Mouse (Mus musculus) spleen, postnatal 10 days (tissue): ENCODE data around the gene Atf7.

Experiments used
- DNase-seq, 2 experiments: peaks; one replicate each; pipeline ENCODE4 v3.0.0; 2021 to 2022; ENCODE audit warnings: low spot score in 2 of 2

The Atf7 gene

DNA sequence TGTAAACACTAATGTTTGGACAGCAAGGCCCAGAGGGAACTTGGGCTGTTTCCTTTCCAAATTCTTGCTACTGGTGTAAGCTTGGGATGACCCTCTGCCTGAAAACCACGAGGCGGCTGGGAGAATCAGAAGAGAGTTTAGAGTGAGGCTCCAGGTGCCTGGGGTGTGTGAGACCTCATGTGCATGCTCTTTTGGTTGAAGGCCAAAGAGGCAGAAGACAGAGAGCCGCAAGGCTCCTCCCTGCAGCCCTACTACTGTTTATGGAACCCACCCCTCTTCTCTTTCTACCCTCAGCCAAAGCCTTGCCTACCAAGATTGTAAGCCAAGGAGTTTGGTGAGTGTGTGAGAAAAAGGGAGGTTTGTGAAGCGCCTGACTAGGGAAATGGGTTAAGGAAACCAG lies 109.5 kb downstream of the Atf7 start:
- DNase-seq: no peak

DNA sequence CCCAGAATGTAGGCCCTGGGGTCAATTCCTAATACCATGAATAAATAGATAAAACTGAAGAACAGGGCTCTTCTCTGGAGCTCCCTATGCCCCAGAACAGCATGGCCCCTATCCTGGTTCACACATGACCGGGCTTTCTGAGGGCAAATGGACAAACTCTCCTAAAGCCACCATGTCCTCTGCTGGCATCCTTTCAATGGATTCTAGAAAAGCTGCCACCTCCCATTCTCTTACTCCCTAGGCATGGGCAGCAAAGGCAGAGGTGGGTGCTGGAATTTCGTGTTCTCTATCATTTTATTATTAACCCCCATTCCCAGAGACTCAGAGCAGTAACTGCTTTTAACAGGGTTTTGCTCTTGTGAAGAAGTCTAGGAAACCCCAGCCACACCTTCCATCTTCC lies 110.0 kb downstream of the Atf7 start:
- DNase-seq: no peak

- no peak for DNase-seq
These were observed 112.3 kb downstream of the Atf7 start for GRCm38 (mm10) chr15:102513004-102513403.

DNA sequence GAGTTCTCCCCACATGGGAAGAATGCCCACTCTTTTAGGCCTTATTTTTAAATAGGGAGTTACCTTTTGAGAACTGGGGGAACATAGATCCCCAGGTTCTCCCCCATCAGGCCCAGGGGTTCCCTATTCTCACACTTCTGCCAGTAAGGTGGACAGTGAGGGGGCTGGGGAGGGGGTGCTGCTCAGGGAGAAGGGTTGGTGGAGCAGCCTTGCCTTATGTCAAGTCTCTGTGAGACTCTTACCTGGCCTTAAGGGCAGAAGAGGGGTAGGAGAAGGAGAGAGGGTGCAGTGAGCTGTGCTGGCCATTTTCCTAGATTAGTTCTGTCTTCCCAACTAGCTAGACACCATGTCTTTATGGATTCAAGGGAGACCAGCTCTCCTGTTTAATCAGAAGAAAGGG lies 112.8 kb downstream of the Atf7 start:
- DNase-seq: no peak

DNA sequence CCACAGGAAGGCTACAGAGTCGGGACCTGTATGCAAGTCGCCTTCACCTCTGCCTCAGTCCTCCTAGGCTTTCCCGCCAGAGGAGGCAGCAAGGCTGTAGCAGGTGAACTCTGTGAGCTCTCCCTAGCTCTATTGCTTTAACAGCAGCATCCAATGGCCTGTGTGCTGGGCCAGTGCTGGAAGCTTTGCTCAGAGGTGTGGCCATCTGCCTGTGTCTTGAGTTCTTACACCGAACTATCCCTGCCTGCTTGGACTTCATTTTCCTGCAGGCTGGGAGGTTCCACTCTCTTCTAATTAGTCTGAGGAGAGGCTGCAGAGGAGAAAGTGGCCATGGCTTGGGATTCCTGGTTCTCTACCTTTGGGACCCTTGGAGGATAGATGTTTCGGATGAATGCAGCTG lies 113.3 kb downstream of the Atf7 start:
- DNase-seq: no peak

- DNase-seq: no peak
These were observed 113.9 kb downstream of the Atf7 start for GRCm38 (mm10) chr15:102511285-102511833.

DNA sequence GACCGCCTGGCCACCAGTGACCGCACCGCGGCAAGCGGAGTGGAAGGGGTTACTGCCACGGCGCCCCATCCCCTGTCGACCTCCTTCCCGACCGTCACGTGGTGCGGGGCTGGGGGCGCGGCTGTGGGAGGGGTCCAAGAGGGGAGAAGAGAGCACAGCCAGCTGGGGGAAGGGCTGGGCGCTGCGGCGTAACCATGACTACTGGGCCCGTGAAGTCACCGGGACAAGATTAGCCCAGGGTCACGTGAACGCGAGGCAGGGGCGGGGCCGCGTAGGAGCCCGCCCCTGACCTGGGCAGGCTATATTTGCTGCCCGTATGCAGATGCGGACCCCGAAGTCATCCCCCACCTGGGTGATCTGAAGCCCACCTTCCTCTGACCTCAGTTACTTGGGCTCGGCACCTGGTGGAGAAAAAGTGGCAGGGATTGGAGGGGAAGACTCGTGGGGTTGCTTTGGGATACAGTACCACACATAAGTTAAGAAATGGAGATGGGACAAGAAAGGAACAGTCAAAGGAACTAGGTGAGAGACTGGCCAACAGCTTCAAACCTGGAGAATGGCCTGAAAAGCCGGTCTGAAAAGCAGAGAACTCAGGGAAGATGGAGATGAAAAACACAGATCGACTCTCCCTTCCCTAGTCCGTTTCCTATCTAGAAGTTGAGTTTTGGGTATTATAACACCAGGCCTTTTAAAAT lies 114.5 kb downstream of the Atf7 start:
- DNase-seq: peak; percentile 47 to 84

DNA sequence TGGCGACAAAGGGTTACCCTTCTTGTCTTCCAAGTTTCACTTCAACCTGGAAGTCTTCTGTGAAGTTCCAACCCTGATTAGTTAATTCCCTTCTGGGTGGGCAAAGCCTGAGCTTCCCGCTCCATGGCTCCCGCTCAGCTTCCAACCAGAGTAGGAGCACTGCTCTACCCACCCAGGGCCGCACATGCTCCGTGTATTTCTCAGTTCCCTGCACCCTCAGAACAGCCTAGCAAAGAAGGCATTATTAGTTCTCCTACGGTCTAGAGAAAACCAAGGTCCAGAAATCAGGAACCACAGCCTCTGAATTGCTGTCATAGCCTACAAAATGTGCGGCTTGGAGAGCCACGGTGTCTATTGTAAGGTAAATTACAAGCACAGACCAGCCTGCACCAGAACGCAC lies 115.2 kb downstream of the Atf7 start:
- no peak for DNase-seq

GRCm38 (mm10) chr15:102508336-102508735 lies 116.9 kb downstream of the Atf7 start:
- DNase-seq: no peak

- no peak for DNase-seq
These were observed 117.7 kb downstream of the Atf7 start for GRCm38 (mm10) chr15:102507561-102507960.

GRCm38 (mm10) chr15:102506864-102507263 lies 118.4 kb downstream of the Atf7 start:
- no peak for DNase-seq

DNA sequence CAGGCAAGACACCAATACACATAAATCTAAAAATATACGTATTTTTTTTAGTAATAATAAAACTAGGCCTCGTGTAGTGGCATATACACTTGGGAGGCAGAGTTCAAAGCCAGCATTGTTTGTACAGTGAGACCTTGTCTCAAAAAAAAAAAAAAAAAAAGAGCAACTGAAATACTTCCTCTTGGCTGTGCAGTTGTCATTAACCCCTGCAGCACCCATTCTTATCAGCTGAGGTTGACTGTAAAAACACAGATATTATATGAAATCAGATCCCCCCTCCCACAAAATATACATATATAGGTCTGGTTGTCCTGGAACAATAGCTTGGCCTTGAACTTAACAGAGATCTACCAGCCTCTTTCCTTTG lies 118.8 kb downstream of the Atf7 start:
- DNase-seq: no peak

DNA sequence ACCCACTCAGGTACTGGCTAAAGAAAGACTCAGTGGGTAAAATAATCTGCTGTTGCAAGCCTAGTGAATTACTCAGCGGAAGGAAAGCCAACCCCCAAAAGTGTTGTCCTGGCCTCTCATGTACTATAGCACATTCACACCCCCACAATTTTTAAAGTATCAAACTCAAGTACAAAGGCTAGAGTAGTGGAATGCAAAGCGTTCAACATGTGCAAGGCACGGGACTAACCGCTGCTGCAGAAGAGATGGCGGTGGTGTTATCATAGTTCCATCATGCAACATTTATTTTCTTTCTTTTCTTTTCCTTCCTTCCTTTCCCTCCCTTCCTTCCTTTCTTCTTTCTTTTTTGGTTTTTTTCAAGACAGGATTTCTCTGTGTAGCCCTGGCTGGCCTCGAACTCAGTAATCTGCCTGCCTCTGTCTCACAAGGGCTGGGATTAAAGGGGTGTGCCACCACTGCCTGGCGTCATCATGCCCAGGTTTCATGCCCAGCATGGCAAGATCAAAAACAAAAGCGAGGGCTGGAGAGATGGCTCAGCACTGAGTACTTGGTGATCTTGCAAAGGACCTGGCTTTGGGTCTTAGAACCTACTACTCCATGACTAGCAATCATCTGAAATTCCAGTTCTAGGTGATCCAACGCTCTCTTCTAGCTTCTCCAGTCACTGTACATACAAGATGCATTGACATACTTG lies 119.3 kb downstream of the Atf7 start:
- DNase-seq: no peak

DNA sequence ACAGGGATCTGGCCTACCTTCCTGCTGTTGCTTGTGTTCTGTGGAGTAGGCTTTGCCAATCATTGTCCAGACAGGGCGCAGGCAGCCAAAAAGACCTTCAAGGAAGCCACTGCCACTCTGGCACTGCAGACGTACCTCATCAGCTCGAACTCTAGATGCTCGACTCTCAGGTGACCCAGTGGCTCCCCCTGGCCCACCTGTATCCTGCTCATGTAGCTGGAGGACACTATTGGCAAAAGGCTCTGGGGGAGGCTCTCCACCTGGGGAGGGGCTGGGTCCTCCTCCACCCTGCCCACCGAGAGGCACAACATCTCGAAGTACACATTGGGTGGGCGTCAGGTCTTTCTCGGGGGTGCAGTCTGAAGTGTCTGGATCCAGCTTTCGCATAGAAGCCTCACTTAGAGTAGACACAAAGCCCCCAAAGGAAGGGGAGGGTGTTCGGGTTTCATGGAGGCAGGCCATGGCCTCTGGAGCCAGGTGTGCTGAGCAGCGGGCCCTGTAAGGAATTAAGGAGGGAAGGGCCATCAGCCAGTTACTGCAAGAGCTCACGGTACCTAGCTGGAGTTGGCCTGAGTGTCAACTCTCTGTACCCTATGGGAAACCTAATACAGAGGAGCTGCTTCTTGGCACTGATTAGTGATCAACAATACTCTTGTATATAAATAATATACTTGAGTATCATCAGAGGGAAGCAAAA lies 120.0 kb downstream of the Atf7 start:
- no peak for DNase-seq

GRCm38 (mm10) chr15:102503924-102504782 lies 121.1 kb downstream of the Atf7 start:
- DNase-seq: no peak

DNA sequence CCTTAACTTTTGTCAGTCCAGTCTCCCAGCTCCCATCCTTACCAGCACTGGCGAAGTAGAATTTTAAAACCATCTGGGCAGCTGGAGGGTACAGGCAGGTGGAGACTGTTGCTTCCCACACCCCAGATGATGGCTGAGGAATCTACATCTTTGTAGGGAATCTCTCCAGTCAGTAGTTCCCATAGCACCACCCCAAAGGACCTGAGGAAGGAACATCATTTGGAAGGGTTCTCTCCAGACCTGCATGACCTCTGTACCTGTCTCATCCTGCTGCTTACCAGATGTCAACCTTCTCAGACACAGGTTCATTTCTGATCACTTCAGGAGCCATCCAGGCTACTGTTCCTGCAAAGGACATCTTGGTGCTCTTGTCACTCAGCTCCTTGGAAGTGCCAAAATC lies 121.8 kb downstream of the Atf7 start, which contains the start of gene Gm10337:
Gene Gm10337 (plus strand): TSS at position 276 of the 400 bp plus-strand sequence.
- no peak for DNase-seq

- no peak for DNase-seq
These were observed 122.9 kb downstream of the Atf7 start for GRCm38 (mm10) chr15:102502254-102502840.

DNA sequence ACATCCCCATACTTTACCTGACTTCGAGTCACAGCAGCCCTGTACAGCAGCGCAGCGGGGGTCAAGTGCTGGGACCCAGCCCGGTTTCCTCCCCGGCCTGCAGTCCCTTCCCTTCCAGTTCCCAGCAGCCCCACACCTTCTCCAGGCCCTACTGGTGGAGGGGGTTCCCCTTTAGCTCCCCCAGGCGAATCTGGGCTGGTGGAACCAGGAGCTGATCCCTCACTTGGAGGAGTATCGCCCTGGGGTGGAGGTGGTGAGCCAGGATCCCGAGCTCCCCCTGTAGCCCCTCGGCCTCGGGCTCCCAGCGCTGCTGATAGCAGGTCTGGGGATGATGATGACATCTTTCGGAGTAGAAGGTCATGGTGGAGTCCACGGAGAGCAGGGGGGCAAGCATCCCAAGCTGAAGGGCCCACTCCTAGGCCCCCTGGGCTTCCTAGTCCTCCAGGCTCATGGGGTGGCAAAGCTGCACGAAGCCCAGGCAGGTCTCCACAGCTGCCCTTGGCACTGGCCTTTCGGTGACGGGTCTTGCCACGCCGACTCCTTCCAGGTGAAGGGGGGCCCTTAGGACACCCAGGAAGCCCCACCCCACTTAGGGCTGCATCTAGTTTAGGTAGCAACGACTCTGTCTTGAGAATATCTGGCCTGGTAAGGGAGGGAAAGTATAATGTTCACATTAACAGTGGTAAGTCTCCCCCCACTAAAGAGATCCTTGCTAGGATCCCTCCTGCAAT lies 124.0 kb downstream of the Atf7 start:
- no peak for DNase-seq

DNA sequence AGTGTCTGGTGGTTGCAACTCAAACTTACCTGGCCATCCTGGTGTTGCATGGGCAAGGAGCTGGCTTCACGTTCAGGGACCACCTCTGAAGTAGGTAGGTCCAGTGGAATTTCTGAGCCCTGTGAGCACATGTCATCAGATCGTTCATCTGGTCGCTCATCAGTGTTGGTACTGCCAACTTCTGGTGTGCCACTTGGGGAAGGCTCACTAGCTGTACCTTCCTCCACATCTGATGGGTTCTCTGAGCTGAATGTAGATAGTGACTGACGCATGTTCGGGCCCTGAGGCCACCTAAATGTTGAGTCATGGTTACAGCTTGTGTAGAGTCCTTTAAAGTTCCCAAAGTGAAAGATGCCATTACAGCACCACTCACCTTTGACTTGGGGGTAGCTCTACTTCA lies 124.8 kb downstream of the Atf7 start:
- DNase-seq: no peak

DNA sequence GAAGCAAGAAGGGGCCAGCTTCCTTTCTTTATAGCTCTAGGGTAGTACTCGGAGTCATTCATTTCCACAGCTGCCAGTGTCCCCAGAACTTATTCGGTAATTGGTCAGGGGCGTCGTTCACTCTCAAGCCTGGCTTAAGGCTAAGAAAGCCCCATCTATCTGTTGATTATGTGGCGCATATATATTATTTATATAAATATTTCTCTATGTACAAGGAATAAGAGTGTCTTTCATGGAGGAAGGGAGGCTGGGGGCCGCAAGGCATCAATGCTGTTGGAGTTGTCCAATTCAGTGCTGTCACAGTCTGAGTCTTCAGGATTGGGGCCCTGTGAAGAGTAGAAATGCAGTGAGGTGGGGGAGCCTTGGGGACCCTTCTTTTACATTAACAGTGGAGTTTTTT lies 125.4 kb downstream of the Atf7 start:
- DNase-seq: no peak

DNA sequence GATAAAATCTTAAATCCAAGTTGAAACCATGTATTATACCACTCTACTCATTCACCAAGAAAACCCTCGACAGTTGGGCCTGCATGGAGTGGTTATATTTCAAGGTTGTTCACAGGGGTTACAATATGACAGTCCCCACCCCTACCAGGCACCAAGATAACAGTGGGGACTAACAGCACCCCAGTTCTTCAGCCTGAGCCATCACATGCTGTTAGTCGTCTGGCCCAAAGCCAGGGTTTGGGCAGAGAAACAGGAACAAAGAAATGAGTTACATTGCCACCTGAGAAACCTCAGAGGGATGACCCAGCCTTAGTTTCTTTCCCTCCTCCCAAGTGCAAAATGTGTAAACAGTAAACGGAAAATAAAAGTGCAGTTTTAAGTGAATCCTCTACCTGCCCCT lies 125.9 kb downstream of the Atf7 start:
- no peak for DNase-seq
